Mouse (Mus musculus): ENCODE data around the gene Ykt6.
"Not testable (repeated sequence)": the region's sequence is repeated elsewhere in the genome, so short reads cannot be mapped to it uniquely, and the experiment has no call there.

GRCm38 (mm10) chr11:6010751-6011482 is 55.4 kb downstream of the Ykt6 start:
- not testable (repeated sequence) for TF ChIP-seq ZNF384, GATA1, MYC (IDR thresholded peaks at IDR 0.05; ENCODE audit: low read depth, low read length)

All from MEL (cell line).